Mouse (Mus musculus): ENCODE measurements at regions not wholly inside any gene's neighbourhood (a gene's known extent, or its start where the extent isn't known, plus 50 kb on each side); places are given as distances from the start of the nearest gene placed in this dataset.

- DNase-seq (ENCODE audit: extremely low spot score in 1 of 2, low spot score in 2 of 2), result no peak
- intact Hi-C loops (cut with DNase I), result no loop called here
Observed at GRCm38 (mm10) chr13:60417436-60418158, 184.2 kb upstream of the Dapk1 start.

DNA sequence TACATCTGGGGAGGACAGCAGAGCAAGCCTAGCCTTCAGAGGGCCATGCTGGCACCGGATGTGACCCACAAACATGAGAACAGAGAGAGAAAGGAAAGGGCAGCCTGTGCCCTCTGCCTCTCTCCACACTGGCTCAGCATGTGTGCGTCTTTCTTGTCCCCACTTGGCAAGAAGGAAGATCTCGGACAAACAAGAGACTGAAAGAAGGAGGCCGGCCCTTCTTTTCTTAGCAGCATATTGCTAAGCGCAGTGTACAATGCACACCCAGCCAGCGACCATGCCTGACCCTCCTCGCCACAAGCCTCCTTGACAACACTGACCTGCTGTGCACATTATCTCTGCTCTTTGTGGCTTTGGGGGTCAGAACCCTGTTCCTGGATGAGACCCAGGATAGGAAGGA is 181.4 kb upstream of the Dapk1 start:
- DNase-seq (ENCODE audit: extremely low spot score in 1 of 2, low spot score in 2 of 2), result no peak
- intact Hi-C loops (cut with DNase I), result no loop called here

- intact Hi-C loops (cut with DNase I), result no loop called here
- DNase-seq (ENCODE audit: extremely low spot score in 1 of 2, low spot score in 2 of 2), result no peak
Observed at GRCm38 (mm10) chr13:60420842-60421696, 180.7 kb upstream of the Dapk1 start.

- intact Hi-C loops (cut with DNase I), result no loop called here
- no peak for DNase-seq (ENCODE audit: extremely low spot score in 1 of 2, low spot score in 2 of 2)
Observed at GRCm38 (mm10) chr13:60424267-60424666, 177.5 kb upstream of the Dapk1 start.

DNA sequence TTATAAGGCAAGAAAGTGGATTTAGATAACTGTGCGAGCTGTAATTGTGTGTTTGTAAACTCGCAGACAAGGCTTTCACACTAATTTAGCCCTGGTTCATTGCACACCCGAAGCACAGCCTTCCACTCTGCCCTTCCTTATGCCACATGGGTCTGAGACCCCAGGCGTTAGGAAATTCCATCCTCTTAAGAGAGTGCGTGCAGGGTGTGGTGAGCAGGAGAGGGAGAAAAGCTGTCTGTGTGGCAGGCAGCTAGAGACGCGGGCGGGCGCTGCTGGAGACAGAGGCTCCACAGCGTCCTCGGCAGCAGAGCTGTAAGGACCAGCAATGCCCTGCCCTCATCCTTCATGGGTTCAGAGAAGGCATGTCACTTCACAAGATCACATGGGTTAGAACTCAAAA is 176.6 kb upstream of the Dapk1 start:
- DNase-seq (ENCODE audit: extremely low spot score in 1 of 2, low spot score in 2 of 2), result no peak
- intact Hi-C loops (cut with DNase I), result no loop called here

DNA sequence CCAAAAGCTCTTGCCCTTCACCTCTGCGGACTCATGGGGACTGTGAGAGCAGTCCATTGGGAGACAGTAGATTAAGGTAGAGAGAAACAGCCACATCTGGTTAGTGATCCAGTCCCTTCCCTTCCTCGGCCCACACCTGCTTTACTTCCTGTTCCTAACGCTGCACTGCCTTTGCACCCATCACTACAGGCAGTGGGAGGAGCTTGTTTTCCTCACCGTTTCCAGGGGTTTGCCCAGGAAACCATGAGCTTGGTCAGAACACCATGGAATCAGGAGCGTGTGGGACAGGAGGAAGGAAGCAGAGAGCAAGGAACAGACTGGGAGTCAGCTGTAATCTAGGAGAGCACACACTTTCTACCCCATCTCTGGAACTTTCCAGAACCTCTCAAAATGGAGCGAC is 176.2 kb upstream of the Dapk1 start:
- no peak for DNase-seq (ENCODE audit: extremely low spot score in 1 of 2, low spot score in 2 of 2)
- intact Hi-C loops (cut with DNase I), result no loop called here

GRCm38 (mm10) chr13:60426192-60426840 is 175.4 kb upstream of the Dapk1 start:
- DNase-seq (ENCODE audit: extremely low spot score in 1 of 2, low spot score in 2 of 2), result no peak
- intact Hi-C loops (cut with DNase I), result no loop called here

- intact Hi-C loops (cut with DNase I), result no loop called here
- DNase-seq (ENCODE audit: extremely low spot score in 1 of 2, low spot score in 2 of 2), result no peak
Observed at GRCm38 (mm10) chr13:60427077-60427476, 174.7 kb upstream of the Dapk1 start.

DNA sequence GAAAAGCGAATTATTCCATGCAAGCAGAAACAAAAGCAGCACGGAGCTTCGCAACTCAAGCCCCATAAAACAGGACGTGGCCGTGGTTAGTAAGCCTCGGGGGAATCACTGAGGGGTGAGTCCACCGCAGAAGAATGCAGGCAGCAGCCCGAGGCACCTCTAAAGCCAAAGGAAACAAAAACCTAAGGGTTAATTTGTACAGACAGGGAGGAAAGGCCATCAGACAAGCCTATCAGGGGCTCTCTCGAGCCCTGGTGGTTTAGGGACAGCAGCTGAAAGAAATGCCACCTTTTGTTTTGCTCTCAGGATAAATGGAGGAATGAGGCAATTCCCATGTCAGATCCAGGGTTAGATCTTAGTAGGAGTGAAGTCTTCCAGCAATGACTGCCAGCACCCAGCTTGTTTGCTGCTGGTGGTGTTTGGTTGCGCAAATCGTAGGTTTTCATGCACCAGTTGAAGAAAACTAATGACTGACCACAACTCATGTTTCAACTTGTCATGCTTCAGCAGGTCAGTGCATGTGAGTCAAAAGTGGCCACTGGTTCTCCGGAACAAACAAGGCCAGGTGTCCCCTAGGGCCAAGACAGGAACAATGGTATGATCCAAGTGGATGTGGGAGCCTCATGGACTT is 173.9 kb upstream of the Dapk1 start:
- intact Hi-C loops (cut with DNase I), result no loop called here
- DNase-seq (ENCODE audit: extremely low spot score in 1 of 2, low spot score in 2 of 2), result no peak

GRCm38 (mm10) chr13:60429148-60429547 is 172.6 kb upstream of the Dapk1 start:
- intact Hi-C loops (cut with DNase I), result no loop called here
- DNase-seq (ENCODE audit: extremely low spot score in 1 of 2, low spot score in 2 of 2), result no peak

DNA sequence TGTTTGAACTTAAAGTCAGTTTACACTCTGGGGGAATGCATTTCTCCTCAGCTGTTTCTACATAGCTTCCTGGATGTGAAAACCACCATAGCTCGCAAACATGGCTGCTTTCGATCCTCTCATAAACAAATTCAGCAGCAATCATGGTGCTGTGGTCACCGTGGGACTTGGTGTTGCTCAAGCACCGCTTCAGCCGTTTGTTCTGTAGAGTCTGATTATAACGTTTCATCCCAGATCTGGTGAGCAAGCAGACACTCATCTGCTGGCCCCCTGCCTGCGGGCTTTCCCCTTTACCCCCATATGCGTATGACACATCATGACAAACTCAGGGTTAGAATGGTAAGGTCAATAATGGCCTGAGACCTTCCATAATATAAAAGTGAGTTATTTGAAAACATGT is 170.3 kb upstream of the Dapk1 start:
- no peak for DNase-seq (ENCODE audit: extremely low spot score in 1 of 2, low spot score in 2 of 2)
- intact Hi-C loops (cut with DNase I), result no loop called here

DNA sequence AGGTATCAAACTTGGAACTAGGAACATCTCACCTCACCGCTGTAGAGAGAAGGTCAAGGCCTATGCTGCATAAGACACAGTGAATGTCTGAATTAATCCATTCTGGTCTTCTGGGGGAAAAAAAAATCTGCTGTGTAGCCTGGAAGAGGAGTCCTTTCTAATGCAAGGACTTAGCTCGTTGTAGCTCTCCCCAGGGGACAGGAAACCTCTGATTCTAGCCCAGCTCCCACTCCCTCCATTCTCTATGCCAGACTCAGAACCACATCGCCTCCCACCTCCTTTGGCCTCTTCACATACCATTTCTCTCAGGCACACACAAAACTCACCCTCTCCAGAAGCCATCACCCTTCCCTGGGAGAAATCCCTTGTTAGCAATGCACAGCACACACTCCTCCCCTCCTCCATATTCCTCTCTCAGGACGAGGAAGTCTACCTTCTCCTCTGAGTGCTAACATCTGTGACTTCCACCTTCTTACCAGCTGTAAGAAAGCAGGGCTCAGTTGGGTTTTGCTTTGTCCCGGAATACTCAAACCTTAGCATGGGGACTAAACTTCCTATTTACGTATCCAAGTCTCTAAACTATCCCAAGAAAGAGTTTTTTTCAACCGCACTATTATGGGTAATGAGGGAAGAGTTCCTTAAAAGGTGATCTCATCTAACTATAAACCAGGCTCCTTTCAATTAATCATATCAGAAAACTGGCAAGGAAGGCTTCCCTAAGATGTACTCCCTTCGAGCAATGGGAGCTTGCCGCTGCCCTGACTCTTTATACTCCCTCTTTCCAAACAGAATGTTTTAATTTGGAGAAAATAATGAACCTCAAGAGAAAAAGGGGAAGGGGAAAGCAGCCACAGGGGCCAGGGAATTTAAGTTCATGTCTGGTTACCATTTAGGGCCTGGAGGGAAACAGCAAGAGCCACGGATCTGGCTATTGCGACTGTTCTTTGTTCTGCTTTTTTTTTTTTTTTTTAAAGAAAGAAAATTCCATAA is 167.2 kb upstream of the Dapk1 start:
- intact Hi-C loops (cut with DNase I), result no loop called here
- DNase-seq (ENCODE audit: extremely low spot score in 1 of 2, low spot score in 2 of 2), result no peak

DNA sequence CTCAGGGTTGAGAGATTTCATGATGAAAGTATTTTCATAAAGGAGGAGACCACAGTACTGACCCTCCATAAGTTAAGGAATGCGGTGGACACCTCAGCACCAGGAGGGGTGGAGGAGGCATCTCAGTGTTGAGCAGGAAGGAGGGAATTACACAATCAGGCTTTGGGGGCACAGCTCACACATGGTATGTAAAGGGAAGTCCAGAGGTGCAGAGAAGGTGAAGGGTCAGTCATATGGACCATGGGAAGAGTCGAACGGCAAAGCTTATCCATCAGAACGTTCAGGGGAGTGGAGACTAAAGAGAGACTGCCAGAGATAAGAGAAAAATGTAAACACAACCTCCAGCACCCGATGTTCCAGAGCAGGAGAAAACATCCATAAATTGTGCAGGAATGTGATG is 166.4 kb upstream of the Dapk1 start:
- DNase-seq (ENCODE audit: extremely low spot score in 1 of 2, low spot score in 2 of 2), result no peak
- intact Hi-C loops (cut with DNase I), result no loop called here

GRCm38 (mm10) chr13:60438177-60438576 is 163.6 kb upstream of the Dapk1 start:
- intact Hi-C loops (cut with DNase I), result no loop called here

GRCm38 (mm10) chr13:60440586-60440985 is 161.2 kb upstream of the Dapk1 start:
- DNase-seq (ENCODE audit: extremely low spot score in 1 of 2, low spot score in 2 of 2), result no peak
- intact Hi-C loops (cut with DNase I), result no loop called here

More at GRCm38 (mm10) chr13:60438177-60438576, 163.6 kb upstream of the Dapk1 start:
- DNase-seq (ENCODE audit: extremely low spot score in 1 of 2, low spot score in 2 of 2), result no peak

GRCm38 (mm10) chr13:60445164-60445563 is 156.6 kb upstream of the Dapk1 start:
- intact Hi-C loops (cut with DNase I), result loop anchor here (5.0 kb wide), 2 partner anchors 268 to 558 kb away; partner anchors contain the start of gene Gas1
- no peak for DNase-seq (ENCODE audit: extremely low spot score in 1 of 2, low spot score in 2 of 2)

DNA sequence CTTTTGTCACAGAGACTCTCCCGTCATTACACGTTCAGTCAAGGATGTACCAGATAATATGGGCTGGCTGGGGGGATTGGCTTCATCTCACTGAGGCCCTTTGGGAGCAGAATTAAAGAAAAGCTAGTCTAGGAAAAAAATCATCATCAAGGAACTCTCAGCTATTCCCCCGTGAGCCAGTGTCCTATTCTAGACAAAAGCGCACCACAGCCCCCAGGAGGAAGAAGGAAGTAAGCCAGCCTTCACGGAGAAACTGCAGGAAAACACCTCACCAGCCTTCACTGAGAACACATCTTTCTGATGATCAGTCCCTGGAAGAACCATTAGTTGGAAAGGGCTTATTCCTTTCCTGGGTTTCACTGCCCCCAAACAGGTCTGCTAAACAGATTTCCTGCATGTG is 154.8 kb upstream of the Dapk1 start:
- intact Hi-C loops (cut with DNase I), result loop anchor here (5.0 kb wide), 2 partner anchors 270 to 560 kb away; partner anchors contain the start of gene Gas1
- no peak for DNase-seq (ENCODE audit: extremely low spot score in 1 of 2, low spot score in 2 of 2)

All from left cerebral cortex, postnatal 10 days (tissue).